Mouse (Mus musculus) megakaryocyte, embryonic 14.5 days (primary cell): ENCODE results near the gene Rara. TPM values are rescaled to one million over a fixed set of nuclear protein-coding genes. Genes with fewer than 3 reads are reported as not detected.
"Not testable (repeated sequence)": the region's sequence is repeated elsewhere in the genome, so short reads cannot be mapped to it uniquely, and the experiment has no call there.

Experiments used
- H3K27me3 ChIP-seq: replicated peaks from 2 replicates; pipeline ENCODE3; 2012; ENCODE audit warnings: inconsistent platforms
- H3K36me3 ChIP-seq: replicated peaks from 2 replicates; pipeline ENCODE3; 2012; ENCODE audit warnings: low read length, inconsistent platforms, mixed read lengths
- H3K4me1 ChIP-seq: 2 replicates; pipeline ENCODE4 v1.6.1; 2012; ENCODE audit warnings: inconsistent platforms
- H3K4me3 ChIP-seq: replicated peaks from 2 replicates; pipeline ENCODE3; 2012; ENCODE audit warnings: moderate library complexity, mild to moderate bottlenecking, inconsistent platforms
- H3K9me3 ChIP-seq: 2 replicates; pipeline ENCODE4 v1.6.1; 2012; ENCODE audit warnings: inconsistent platforms
- FLI1 ChIP-seq: IDR thresholded peaks from 2 replicates; pipeline ENCODE4 v1.6.1; 2012; ENCODE audit warnings: low read length, inconsistent platforms, mixed read lengths
- GATA1 ChIP-seq: IDR thresholded peaks from 3 replicates; pipeline ENCODE4 v1.6.1; 2012; ENCODE audit warnings: mixed read lengths, low read length, inconsistent platforms, borderline replicate concordance
- polyA plus RNA-seq: library from polyadenylated mRNA; stranded (reverse); fragments of >175 nt; gene quantifications from 2 replicates; pipeline ENCODE4 v1.2.3, GENCODE M21; 2012; ENCODE audit warnings: low replicate concordance; ENCODE audit not compliant: insufficient read depth

Gene Rara
- polyA plus RNA-seq, 1 experiment: 25.3 TPM

- TF ChIP-seq GATA1 (no peak), FLI1 (no peak)
- H3K36me3 ChIP-seq: peaks cover 61% of the 10 kb centered on the region
Observed at GRCm38 (mm10) chr11:98907063-98907436, 20.6 kb upstream of the Rara start.

GRCm38 (mm10) chr11:98907437-98908173, 20.0 kb upstream of the Rara start, which contains the start of gene Cdc6:
Gene Cdc6, plus strand, starts transcription at chr11:98907801.
- peaks cover 60% of the 10 kb centered on the region for H3K36me3 ChIP-seq
- TF ChIP-seq FLI1: no peak
- TF ChIP-seq GATA1: no peak

More at GRCm38 (mm10) chr11:98907063-98907436, 20.6 kb upstream of the Rara start:
- Histone ChIP-seq H3K27me3 (no peaks in the 10 kb centered on the region), H3K4me3 (peak overlapping the region; percentile 94), H3K4me1 (peaks cover 78% of the 10 kb centered on the region), H3K9me3 (no peaks in the 10 kb centered on the region)

DNA sequence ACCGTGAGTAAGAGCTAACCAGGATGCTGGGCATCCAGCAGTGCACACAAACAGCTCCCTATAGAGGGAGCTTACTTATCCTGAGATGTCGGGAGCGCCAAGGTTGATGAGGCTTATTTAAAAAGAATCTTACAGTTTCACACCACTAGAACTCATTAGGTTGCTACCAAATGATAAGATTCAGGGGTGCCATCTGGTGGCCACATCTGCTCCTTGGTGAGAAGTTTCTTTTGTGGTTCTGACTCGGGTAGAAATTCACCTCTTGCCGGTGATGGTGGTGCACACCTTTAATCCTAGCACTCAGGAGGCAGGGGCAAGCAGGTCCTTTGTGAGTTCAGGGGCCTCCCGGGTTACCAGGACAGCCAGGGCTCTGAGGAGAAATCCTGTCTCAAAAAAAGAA, 18.0 kb upstream of the Rara start:
- Histone ChIP-seq H3K36me3 (peaks cover 60% of the 10 kb centered on the region), H3K27me3 (no peaks in the 10 kb centered on the region), H3K4me1 (peaks cover 56% of the 10 kb centered on the region), H3K9me3 (no peaks in the 10 kb centered on the region), H3K4me3 (peak overlapping the region; percentile 9)
- TF ChIP-seq GATA1: no peak
- TF ChIP-seq FLI1: no peak

More at GRCm38 (mm10) chr11:98907437-98908173, 20.0 kb upstream of the Rara start, which contains the start of gene Cdc6:
- H3K27me3 ChIP-seq: no peaks in the 10 kb centered on the region
- no peaks in the 10 kb centered on the region for H3K9me3 ChIP-seq
- H3K4me3 ChIP-seq: peak within 1 kb of the TSS; percentile 94
- H3K4me1 ChIP-seq: peaks cover 74% of the 10 kb centered on the region

DNA sequence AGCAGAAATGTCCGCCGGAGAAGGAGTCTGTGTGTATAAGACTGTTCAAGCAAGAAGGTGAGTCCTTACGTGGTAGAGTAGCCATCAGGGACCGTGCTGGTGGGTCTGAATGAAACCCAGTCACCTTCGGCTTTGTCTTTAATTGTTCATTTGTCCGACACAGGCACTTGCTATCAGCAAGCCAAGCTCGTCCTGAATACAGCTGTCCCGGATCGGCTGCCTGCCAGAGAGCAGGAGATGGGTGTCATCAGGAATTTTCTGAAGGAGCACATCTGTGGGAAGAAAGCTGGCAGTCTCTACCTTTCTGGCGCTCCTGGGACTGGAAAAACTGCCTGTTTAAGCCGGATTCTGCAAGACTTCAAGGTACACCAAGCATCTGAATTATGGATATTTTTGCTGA, 17.2 kb upstream of the Rara start:
- TF ChIP-seq GATA1 (no peak), FLI1 (no peak)
- H3K4me1 ChIP-seq: peaks cover 48% of the 10 kb centered on the region

DNA sequence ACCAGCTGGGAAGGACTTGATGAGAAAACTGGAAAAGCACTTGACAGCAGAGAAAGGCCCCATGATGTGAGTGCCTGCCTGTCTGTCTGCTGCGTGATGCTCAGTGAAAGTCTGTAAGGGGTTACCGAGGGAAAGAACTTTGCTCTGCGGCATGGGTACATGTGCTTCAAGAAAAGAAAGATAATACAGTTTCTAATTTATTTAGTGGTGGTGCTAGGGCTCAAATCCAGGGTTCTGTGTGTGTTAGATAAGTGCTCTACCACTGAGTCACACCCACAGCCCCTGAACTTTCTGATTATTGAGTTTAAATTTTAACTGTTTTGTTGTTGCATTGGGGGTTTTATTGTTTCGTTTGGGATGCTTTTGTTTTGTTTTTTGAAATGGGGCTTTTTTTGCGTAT, 16.1 kb upstream of the Rara start:
- peaks cover 42% of the 10 kb centered on the region for H3K4me1 ChIP-seq
- no peak for TF ChIP-seq FLI1
- TF ChIP-seq GATA1: no peak
- H3K36me3 ChIP-seq: peaks cover 60% of the 10 kb centered on the region
- H3K27me3 ChIP-seq: no peaks in the 10 kb centered on the region
- no peak overlapping the region for H3K4me3 ChIP-seq
- no peaks in the 10 kb centered on the region for H3K9me3 ChIP-seq

More for the DNA sequence above, 17.2 kb upstream of the Rara start:
- Histone ChIP-seq H3K9me3 (no peaks in the 10 kb centered on the region), H3K36me3 (peaks cover 60% of the 10 kb centered on the region), H3K27me3 (no peaks in the 10 kb centered on the region), H3K4me3 (no peak overlapping the region)

- peaks cover 79% of the 10 kb centered on the region for H3K36me3 ChIP-seq
- no peak overlapping the region for H3K4me3 ChIP-seq
- no peaks in the 10 kb centered on the region for H3K9me3 ChIP-seq
- TF ChIP-seq GATA1 (no peak), FLI1 (no peak)
- H3K27me3 ChIP-seq: no peaks in the 10 kb centered on the region
- H3K4me1 ChIP-seq: peaks cover 43% of the 10 kb centered on the region
Observed at GRCm38 (mm10) chr11:98914196-98914595, 13.4 kb upstream of the Rara start.

GRCm38 (mm10) chr11:98916376-98916775, 11.2 kb upstream of the Rara start:
- peaks cover 82% of the 10 kb centered on the region for H3K36me3 ChIP-seq
- H3K4me3 ChIP-seq, H3K27me3 ChIP-seq, H3K9me3 ChIP-seq: not testable (repeated sequence)
- peaks cover 24% of the 10 kb centered on the region for H3K4me1 ChIP-seq

DNA sequence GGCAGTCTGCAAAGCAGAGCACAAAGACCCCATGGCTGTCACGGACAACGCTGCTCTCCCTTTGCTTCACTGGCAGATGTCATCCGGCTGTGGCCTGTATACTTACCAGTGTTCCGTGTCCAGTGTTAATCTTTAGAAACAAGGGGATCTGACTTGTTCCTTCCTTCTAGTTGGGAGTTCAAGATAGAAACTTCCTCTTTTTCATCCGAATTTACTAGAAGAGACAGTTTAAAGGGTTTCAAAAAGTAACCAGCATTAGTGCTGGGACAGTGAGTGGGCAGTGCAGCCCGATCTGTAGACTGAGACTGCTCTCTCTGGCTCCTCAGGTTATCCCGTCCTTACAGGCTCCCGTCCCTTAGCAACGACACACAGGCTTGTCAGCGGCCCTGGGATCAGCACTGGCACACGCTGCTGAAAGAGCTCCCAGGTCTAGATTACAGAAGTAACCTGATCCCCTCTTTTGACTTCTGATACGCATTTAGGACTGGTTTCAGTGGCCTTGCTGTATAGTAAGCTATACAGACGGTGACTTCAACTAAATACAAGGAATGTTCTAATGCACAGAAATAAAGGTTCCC, 10.1 kb upstream of the Rara start:
- Histone ChIP-seq H3K4me1 (peaks cover 23% of the 10 kb centered on the region), H3K27me3 (no peaks in the 10 kb centered on the region), H3K4me3 (peak overlapping the region; percentile 74), H3K9me3 (no peaks in the 10 kb centered on the region), H3K36me3 (peaks cover 75% of the 10 kb centered on the region)
- TF ChIP-seq FLI1: no peak
- TF ChIP-seq GATA1: no peak

- peaks cover 71% of the 10 kb centered on the region for H3K36me3 ChIP-seq
- TF ChIP-seq GATA1 (no peak), FLI1 (no peak)
- peak overlapping the region; percentile 78 for H3K4me3 ChIP-seq
- no peaks in the 10 kb centered on the region for H3K27me3 ChIP-seq
- H3K4me1 ChIP-seq: peaks cover 26% of the 10 kb centered on the region
- no peaks in the 10 kb centered on the region for H3K9me3 ChIP-seq
Observed at GRCm38 (mm10) chr11:98918231-98918630, 9.4 kb upstream of the Rara start.

- Histone ChIP-seq H3K36me3 (peaks cover 68% of the 10 kb centered on the region), H3K27me3 (no peaks in the 10 kb centered on the region), H3K9me3 (no peaks in the 10 kb centered on the region), H3K4me3 (no peak overlapping the region), H3K4me1 (peaks cover 26% of the 10 kb centered on the region)
- TF ChIP-seq GATA1: no peak
Observed at GRCm38 (mm10) chr11:98919009-98919408, 8.6 kb upstream of the Rara start.

GRCm38 (mm10) chr11:98921813-98922212, 5.8 kb upstream of the Rara start:
- peaks cover 44% of the 10 kb centered on the region for H3K4me1 ChIP-seq
- peaks cover 15% of the 10 kb centered on the region for H3K27me3 ChIP-seq
- H3K36me3 ChIP-seq: peaks cover 54% of the 10 kb centered on the region

GRCm38 (mm10) chr11:98922307-98922706, 5.3 kb upstream of the Rara start:
- H3K4me3 ChIP-seq, H3K9me3 ChIP-seq: not testable (repeated sequence)
- Histone ChIP-seq H3K4me1 (peaks cover 39% of the 10 kb centered on the region), H3K36me3 (peaks cover 49% of the 10 kb centered on the region), H3K27me3 (peaks cover 17% of the 10 kb centered on the region)

More at GRCm38 (mm10) chr11:98921813-98922212, 5.8 kb upstream of the Rara start:
- not testable (repeated sequence) for H3K4me3 ChIP-seq, H3K9me3 ChIP-seq

DNA sequence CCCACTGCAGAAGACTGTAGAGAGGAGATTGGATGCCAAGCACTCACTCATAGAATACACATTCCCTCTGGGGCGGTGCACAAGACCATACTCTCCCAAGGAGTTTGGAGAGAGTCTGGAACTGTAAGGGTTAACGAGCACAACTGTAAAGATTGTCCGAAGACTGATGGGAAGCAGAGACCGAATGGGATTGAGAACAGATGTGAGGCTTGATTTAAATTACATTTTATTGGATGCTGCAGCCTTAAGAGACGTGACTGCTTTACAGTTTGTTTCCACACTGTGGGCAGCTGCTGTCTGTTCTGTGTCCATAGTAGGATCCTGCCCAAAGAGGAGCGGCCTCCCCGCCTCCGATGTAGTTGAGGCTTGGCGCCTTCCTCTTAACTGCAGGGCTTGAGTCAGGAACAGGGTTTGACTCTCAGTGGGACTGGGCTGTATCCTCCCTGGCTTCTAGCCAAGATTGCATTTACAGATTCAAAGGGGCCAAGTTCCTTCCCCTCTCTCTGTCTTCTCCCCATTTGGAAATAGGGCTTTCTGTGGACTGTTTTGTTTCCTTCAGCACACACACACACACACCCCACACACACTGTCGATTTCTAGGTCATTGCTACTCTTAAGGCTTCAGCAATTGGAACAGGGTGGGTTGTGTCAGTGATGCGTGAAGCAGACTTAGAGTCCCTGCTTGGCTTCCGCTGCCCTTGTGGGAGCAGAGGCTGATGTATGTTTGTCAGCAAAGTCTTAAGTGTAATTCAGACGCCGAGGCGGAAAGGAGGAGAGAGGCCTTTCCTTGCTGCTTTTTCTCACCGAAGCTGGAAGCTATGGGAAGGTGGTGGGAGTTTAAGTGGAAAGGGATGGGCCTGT, 4.5 kb upstream of the Rara start:
- Histone ChIP-seq H3K27me3 (peaks cover 24% of the 10 kb centered on the region), H3K36me3 (peaks cover 41% of the 10 kb centered on the region), H3K4me1 (peaks cover 39% of the 10 kb centered on the region)
- H3K9me3 ChIP-seq, H3K4me3 ChIP-seq: not testable (repeated sequence)
